Mouse (Mus musculus) large intestine, adult 2 months (tissue): ENCODE data around the gene Gm13285. TPM values are rescaled to one million over a fixed set of nuclear protein-coding genes. Genes with fewer than 3 reads are reported as not detected.
"Not testable (repeated sequence)": the region's sequence is repeated elsewhere in the genome, so short reads cannot be mapped to it uniquely, and the experiment has no call there.

Source experiments
- DNase-seq: peaks from one replicate; pipeline ENCODE4 v3.0.0-alpha.2; 2012; ENCODE audit warnings: low read depth, low spot score
- WGBS: fragments of 180-500 bp; shearing (Covaris S2); methylation state at CpG from one replicate; pipeline ENCODE4 v1.1.7; 2018; 5-methylcytosine and 5-hydroxymethylcytosine counted together
- polyA plus RNA-seq: library from polyadenylated mRNA; depleted of rRNA; stranded (reverse); fragments of >200 nt; gene quantifications from 2 replicates; pipeline ENCODE4 v1.2.3, GENCODE M21; 2012

Gene Gm13285
- polyA plus RNA-seq, 1 experiment, result not detected

DNA sequence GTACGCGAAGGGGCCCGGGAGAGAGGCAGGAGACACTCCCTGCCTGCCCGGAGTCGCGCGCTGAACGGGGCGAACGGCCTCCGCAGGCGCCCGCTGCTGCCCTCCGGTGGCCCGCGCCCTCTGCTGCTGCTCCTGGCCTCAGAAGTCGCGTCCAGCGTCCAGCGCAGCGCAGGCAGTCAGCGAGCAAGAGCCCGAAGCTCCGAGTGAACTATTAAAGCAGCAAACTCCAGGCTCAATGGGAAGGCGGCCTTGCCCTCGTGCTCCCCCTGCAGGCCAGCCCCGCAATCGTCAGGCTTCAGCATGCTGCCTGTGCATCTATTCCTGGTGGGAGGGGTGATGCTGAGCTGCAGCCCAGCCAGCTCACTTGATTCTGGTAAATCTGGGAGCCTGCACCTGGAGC is 8.2 kb upstream of the Gm13285 start, which contains the start of gene Gm13278:
Gene Gm13278, plus strand, starts transcription at position 301 of the 400 bp plus-strand sequence.
- DNase-seq, result not testable (repeated sequence)
- whole genome bisulfite sequencing, result no CpG with 5 or more reads among the region's 28 CpGs

GRCm38 (mm10) chr4:88793936-88794675 is 5.4 kb upstream of the Gm13285 start, which contains the start of gene Gm13275:
Gene Gm13275, plus strand, starts transcription at chr4:88794487.
- WGBS, result under 1% methylated on average over 15 of the region's 52 CpGs
- not testable (repeated sequence) for DNase-seq

GRCm38 (mm10) chr4:88797097-88797496 is 2.4 kb upstream of the Gm13285 start, which contains the start of gene Gm13279:
Gene Gm13279, plus strand, starts transcription at chr4:88797397.
- WGBS, result no CpG with 5 or more reads among the region's 28 CpGs
- DNase-seq, result not testable (repeated sequence)

DNA sequence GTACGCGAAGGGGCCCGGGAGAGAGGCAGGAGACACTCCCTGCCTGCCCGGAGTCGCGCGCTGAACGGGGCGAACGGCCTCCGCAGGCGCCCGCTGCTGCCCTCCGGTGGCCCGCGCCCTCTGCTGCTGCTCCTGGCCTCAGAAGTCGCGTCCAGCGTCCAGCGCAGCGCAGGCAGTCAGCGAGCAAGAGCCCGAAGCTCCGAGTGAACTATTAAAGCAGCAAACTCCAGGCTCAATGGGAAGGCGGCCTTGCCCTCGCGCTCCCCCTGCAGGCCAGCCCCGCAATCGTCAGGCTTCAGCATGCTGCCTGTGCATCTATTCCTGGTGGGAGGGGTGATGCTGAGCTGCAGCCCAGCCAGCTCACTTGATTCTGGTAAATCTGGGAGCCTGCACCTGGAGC is 3.5 kb downstream of the Gm13285 start, which contains the start of gene Gm13287:
Gene Gm13287, plus strand, starts transcription at position 301 of the 400 bp plus-strand sequence.
- WGBS, result no CpG with 5 or more reads among the region's 29 CpGs
- DNase-seq, result not testable (repeated sequence)

DNA sequence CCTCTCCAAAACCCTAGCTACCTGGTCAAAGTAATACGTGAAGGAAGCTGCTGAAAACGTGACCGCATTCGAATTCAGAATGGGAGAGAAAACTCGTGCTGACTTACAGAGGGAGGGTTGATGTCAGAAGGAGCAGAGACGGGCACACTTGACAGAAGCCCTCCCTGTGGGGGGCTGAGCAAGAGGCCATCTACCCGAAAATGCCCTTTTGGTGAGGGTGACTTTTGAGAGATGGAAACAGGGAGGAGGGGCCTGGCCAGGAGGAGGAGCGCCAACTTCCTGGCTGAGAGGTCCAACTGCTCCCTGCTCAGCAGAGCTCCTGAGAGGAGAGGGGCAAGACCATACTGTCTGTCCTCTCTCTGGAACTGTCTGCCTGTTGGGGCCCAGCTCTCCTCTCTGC is 5.8 kb downstream of the Gm13285 start, which contains the start of gene Gm13288:
Gene Gm13288, plus strand, starts transcription at position 301 of the 400 bp plus-strand sequence.
- not testable (repeated sequence) for DNase-seq
- WGBS, result no CpG with 5 or more reads among the region's 8 CpGs

- WGBS, result under 1% methylated on average over 13 of the region's 34 CpGs
- not testable (repeated sequence) for DNase-seq
Observed at GRCm38 (mm10) chr4:88805761-88806160, 6.3 kb downstream of the Gm13285 start.

- no peak for DNase-seq
- WGBS, result 58% methylated on average over 3 of the region's 3 CpGs
Observed at GRCm38 (mm10) chr4:88815928-88816327, 16.5 kb downstream of the Gm13285 start, which contains the start of gene Ifna7. Gene Ifna7, plus strand, starts transcription at chr4:88816228.

- 84% methylated on average over 1 of the region's 1 CpGs for WGBS
- DNase-seq, result no peak
Observed at GRCm38 (mm10) chr4:88819659-88820058, 20.2 kb downstream of the Gm13285 start, which contains the start of gene Ifna11. Gene Ifna11, plus strand, starts transcription at chr4:88819959.

DNA sequence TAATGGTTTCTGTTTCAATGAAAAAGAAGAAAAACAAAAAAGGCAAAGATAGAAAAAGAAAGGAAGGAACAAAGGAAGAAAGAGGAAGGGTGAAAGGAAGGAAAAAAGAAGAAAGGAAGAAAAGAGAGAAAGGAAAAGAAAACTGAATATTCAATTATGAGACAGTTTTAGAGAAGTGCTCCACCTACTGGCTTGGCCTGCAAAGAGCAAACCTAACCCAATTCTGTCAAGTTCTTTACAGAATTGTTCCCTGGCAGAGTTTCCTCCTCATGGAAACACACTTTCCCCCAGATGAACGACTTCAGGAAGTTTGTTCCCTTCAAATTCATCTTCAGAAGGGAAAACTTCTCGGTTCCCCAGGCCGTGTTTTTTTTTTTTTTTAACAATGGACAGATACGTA is 23.5 kb downstream of the Gm13285 start:
- WGBS, result 30% methylated on average over 4 of the region's 4 CpGs
- no peak for DNase-seq

DNA sequence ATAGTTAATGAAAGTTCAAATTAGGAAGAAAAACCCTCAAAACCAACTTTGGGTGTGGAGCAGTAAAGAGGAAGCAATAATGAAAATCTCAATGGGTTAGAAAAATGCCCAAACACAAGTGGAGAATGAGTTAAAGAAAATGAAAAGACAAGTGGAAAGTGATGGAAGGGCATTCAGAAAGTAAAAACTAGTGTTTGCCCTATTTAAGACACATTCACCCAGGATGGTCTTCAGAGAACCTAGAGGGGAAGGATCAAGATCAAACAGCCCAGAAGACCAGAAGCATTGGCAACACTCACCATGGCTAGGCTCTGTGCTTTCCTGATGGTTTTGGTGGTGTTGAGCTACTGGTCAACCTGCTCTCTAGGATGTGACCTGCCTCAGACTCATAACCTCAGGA is 27.7 kb downstream of the Gm13285 start, which contains the start of gene Ifna6:
Gene Ifna6, plus strand, starts transcription at position 301 of the 400 bp plus-strand sequence.
- not testable (repeated sequence) for DNase-seq

- no peak for DNase-seq
- 41% methylated on average over 4 of the region's 4 CpGs for WGBS
Observed at GRCm38 (mm10) chr4:88830523-88830922, 31.1 kb downstream of the Gm13285 start.

GRCm38 (mm10) chr4:88835225-88835624 is 35.8 kb downstream of the Gm13285 start, which contains the start of gene Ifna5:
Gene Ifna5, plus strand, starts transcription at chr4:88835525.
- DNase-seq, result not testable (repeated sequence)
- WGBS, result 74% methylated on average over 1 of the region's 1 CpGs

DNA sequence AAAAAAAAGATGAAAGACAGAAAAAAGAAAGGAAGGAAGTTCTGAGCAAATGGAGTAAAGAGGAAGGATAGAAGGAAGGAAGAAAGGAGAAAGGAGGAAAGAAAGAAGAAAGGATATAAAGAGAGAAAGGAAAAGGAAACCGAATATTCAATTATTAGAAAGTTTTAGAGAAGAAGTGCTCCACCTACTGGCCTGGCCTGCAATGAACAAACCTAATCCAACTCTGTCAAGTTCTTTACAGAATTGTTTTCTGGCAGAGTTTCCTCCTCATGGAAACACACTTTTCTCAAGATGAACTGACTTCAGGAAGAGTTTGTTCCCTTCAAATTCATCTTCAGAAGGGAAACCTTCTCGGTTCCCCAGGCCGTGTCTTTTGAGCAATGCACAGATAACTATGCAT is 39.4 kb downstream of the Gm13285 start:
- 36% methylated on average over 3 of the region's 3 CpGs for WGBS
- DNase-seq, result no peak

DNA sequence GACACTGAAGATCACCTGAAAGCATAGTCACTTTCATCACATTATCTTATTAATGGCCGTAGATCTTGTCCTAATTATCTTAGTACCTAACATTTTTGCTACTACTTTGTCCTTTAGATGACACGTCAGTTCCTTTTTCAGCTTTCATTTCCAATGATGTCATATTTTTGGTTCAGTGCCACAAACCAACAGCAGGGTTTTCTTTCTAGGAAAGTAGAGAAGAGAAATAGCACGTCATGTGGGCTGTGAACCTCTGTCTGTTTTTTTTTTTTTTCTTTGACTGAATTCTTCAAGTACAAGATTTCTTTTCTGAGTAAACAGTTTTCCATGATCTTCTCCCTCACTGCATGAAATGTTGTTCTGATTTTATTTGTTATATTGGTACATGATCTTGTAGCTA is 40.6 kb downstream of the Gm13285 start:
- 49% methylated on average over 3 of the region's 3 CpGs for WGBS
- DNase-seq, result no peak

DNA sequence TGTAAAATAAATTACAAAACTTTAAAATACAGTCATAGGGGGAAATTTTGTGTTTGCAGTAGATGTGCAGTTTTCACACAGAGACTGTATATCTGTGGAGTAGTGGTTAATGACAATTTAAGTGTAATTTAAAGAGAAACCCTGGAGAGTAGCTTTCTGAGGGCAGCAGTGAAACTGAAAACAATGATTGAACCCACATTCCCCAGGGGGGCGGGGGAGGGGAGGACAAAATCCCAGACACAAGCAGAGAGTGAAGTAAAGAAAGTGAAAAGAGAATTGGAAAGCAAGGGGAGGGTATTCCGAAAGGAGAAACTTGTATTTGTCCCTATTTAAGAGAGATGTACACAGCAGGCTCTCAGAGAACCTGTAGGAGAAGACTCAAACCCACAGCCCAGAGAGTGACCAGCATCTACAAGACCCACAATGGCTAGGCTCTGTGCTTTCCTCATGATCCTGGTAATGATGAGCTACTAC is 42.0 kb downstream of the Gm13285 start, which contains the start of gene Ifna4:
Gene Ifna4, plus strand, starts transcription at position 424 of the 474 bp plus-strand sequence.
- DNase-seq, result no peak
- WGBS, result 52% methylated on average over 2 of the region's 2 CpGs

- 44% methylated on average over 2 of the region's 2 CpGs for WGBS
Observed at GRCm38 (mm10) chr4:88845334-88845733, 45.9 kb downstream of the Gm13285 start.

GRCm38 (mm10) chr4:88849698-88850097 is 50.2 kb downstream of the Gm13285 start, which contains the start of gene Ifna1:
Gene Ifna1, plus strand, starts transcription at chr4:88850087.
- DNase-seq, result no peak
- WGBS, result 83% methylated on average over 1 of the region's 1 CpGs

More at GRCm38 (mm10) chr4:88845334-88845733, 45.9 kb downstream of the Gm13285 start:
- no peak for DNase-seq
